Mouse (Mus musculus) bone marrow macrophage, adult 2 months (primary cell): Measurements from ENCODE around the gene Tmem260. TPM values are rescaled to one million over a fixed set of nuclear protein-coding genes. Genes with fewer than 3 reads are reported as not detected.
A peak's percentile ranks its signal among the peaks of the same experiment; 100 is the strongest.
"Not testable (repeated sequence)": the region's sequence is repeated elsewhere in the genome, so short reads cannot be mapped to it uniquely, and the experiment has no call there.

Experiments used
- H3K27ac ChIP-seq: 2 replicates; pipeline ENCODE4 v1.5.1; 2012; ENCODE audit warnings: low read depth, low read length; ENCODE audit not compliant: insufficient read depth
- H3K4me1 ChIP-seq: 2 replicates; pipeline ENCODE4 v1.6.1; 2012; ENCODE audit warnings: low read length; ENCODE audit not compliant: control insufficient read depth, insufficient read depth
- H3K4me3 ChIP-seq: 2 replicates; pipeline ENCODE4 v1.5.1; 2012; ENCODE audit warnings: mild to moderate bottlenecking, low read length, moderate library complexity; ENCODE audit not compliant: insufficient read depth
- CTCF ChIP-seq: IDR thresholded peaks from 2 replicates; pipeline ENCODE4 v1.5.1; 2012; ENCODE audit warnings: low read depth, mild to moderate bottlenecking, low read length, moderate library complexity
- POLR2A ChIP-seq: IDR thresholded peaks from 2 replicates; pipeline ENCODE4 v1.6.1; 2012; ENCODE audit warnings: mild to moderate bottlenecking, low read depth, low read length, borderline replicate concordance
- polyA plus RNA-seq: library from polyadenylated mRNA; stranded (reverse); fragments of >200 nt; gene quantifications from 2 replicates; pipeline ENCODE4 v1.2.4, GENCODE M21; 2012; ENCODE audit not compliant: missing spikeins, insufficient read depth, insufficient read length

Tmem260 gene
- polyA plus RNA-seq, 1 experiment = 21.4 TPM

GRCm38 (mm10) chr14:48451966-48452407 is 6.1 kb downstream of the Tmem260 start:
- H3K27ac ChIP-seq = no peak overlapping the region
- peaks cover 29% of the 10 kb centered on the region for H3K4me1 ChIP-seq
- no peak for TF ChIP-seq POLR2A
- no peak for TF ChIP-seq CTCF
- H3K4me3 ChIP-seq = no peak overlapping the region

DNA sequence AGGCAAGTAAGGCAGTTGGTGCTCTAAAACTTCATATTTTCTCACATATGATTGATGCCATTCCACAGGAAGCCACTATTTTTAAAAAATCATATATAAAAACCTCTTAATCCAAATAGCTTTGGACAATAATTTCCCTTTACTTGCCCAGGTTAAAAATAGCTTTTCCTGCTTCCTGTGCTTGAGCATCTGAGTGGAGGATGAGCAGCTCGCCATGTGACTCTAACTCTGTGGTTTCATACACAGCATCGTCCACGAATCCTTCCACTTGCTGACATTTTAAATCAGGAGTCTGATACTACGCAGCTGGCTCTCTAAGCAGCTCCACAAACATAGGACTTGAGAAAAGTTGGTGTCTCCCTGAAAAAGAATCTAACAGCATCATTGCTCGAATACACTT is 7.5 kb downstream of the Tmem260 start:
- no peak for TF ChIP-seq POLR2A
- no peak for TF ChIP-seq CTCF
- Histone ChIP-seq H3K4me1 (peaks cover 34% of the 10 kb centered on the region), H3K27ac (peak overlapping the region; percentile 92), H3K4me3 (no peak overlapping the region)

- Histone ChIP-seq H3K4me3 (no peak overlapping the region), H3K4me1 (peaks cover 43% of the 10 kb centered on the region), H3K27ac (peak overlapping the region; percentile 62)
- TF ChIP-seq POLR2A (no peak), CTCF (no peak)
These were observed 10.6 kb downstream of the Tmem260 start for GRCm38 (mm10) chr14:48456305-48457092.

DNA sequence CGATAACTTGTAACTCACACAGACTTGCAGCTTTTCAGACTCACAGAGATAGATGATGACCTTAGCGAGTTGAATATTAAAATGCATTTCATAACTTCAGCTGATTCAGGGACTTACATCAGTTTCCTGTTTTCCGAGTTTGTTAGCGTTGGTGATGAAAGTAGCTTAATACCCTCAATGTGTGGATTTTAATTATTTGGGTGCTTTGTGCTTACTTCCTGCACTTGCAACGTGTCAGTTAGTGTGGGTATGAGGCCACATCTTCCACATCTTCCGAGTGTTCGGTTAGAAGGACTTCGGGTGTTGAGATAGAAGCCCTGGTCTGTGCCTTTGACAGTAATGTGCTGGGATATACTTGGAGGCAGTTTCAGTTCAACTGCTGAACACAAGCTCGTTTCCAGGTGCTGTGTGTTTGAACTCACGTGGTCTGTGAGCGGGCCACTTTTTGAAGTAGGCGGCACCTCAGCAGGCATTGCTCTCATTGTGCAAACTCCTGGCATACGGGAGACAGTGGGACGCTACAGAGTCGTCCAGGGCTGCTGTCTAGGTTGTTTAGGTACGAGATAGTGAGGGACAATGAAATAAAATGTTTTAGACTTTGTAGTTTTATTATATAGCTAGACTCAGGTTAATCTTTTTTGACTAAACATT is 11.5 kb downstream of the Tmem260 start:
- H3K27ac ChIP-seq = peak overlapping the region; percentile 77

GRCm38 (mm10) chr14:48458901-48459300 is 13.0 kb downstream of the Tmem260 start:
- Histone ChIP-seq H3K4me1 (peaks cover 37% of the 10 kb centered on the region), H3K4me3 (peak overlapping the region; percentile 31), H3K27ac (peak overlapping the region; percentile 74)
- TF ChIP-seq POLR2A (no peak), CTCF (no peak)

More for the DNA sequence above, 11.5 kb downstream of the Tmem260 start:
- Histone ChIP-seq H3K4me3 (no peak overlapping the region), H3K4me1 (peaks cover 41% of the 10 kb centered on the region)
- no peak for TF ChIP-seq POLR2A
- no peak for TF ChIP-seq CTCF

DNA sequence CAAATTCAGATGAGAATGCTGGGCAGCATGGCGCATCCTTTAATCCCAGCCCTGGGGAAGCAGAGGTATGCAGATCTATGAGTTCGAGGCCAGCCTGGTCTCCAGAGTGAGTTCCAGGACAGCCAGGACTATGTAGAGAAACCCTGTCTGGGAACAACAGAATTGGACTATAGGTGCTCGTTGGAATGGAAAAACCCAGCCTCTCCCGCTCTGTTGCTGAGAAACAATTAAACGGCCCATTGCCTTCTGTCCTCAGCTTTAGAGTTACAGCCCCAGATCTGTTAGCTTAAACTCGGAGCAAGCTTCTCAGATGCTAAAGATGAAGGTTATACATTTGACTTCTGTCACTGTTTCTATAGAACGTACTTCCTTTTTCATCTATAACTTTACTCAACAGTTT is 22.4 kb downstream of the Tmem260 start:
- Histone ChIP-seq H3K4me3 (no peak overlapping the region), H3K27ac (no peak overlapping the region), H3K4me1 (peaks cover 11% of the 10 kb centered on the region)
- TF ChIP-seq CTCF = no peak
- TF ChIP-seq POLR2A = no peak

GRCm38 (mm10) chr14:48470742-48471487 is 25.0 kb downstream of the Tmem260 start:
- Histone ChIP-seq H3K4me3 (no peak overlapping the region), H3K27ac (no peak overlapping the region), H3K4me1 (peaks cover 5% of the 10 kb centered on the region)
- TF ChIP-seq POLR2A (no peak), CTCF (no peak)

DNA sequence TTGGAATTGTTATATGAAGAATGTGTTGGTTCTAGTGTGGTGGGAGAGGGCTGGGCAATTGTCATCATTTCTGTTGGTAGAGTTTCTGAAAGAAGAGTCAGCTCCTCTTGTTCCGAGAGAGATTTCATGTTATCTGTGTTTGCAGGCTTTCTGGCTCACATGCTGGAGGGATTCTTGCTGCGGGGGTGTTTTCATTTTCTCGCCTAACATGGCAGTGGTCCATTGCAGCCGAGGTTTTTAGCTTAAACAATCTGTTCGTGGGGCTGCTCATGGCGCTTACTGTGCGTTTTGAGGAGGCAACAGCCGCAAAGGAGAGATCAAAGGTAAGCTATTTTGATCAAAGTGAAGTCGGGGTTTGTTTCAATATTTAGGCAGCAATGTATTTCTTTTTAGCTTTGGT is 26.3 kb downstream of the Tmem260 start:
- Histone ChIP-seq H3K4me1 (peaks cover 5% of the 10 kb centered on the region), H3K4me3 (no peak overlapping the region), H3K27ac (no peak overlapping the region)
- TF ChIP-seq CTCF = no peak
- no peak for TF ChIP-seq POLR2A

DNA sequence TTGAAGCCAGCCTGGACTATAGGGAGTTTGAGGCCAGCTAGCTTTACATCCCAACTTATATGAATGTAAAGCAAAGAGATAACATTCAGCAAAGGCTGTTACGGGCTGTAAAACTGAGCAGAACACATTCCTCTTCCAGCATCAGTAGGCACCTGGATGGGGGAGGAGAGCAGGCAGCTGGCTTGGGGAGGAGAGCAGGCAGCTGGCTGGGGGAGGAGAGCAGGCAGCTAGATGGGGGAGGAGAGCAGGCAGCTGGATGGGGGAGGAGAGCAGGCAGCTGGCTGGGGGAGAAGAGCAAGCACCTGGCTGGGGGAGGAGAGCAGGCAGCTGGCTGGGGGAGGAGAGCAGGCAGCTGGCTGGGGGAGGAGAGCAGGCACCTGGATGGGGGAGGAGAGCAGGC is 29.4 kb downstream of the Tmem260 start:
- H3K27ac ChIP-seq = no peak overlapping the region
- H3K4me3 ChIP-seq = no peak overlapping the region
- H3K4me1 ChIP-seq = peaks cover 3% of the 10 kb centered on the region; the same call in 1 of the 2 replicates
- TF ChIP-seq CTCF = no peak
- TF ChIP-seq POLR2A = no peak

DNA sequence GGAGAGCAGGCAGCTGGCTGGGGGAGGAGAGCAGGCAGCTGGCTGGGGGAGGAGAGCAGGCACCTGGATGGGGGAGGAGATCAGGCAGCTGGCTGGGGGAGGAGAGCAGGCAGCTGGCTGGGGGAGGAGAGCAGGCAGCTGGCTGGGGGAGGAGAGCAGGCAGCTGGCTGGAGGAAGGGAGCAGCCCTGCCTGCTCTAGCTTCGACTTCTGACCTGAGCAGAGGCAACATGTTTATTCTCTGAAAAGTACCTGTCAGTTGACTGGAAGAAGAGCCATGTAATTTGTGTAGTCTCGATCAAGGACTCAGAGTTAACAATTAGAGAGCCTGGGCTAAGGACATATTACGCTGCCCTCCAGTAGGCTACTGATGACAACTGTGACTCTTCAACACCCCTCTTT is 29.9 kb downstream of the Tmem260 start:
- H3K4me1 ChIP-seq, H3K27ac ChIP-seq, H3K4me3 ChIP-seq: not testable (repeated sequence)
